Mouse (Mus musculus) megakaryocyte, embryonic 14.5 days (primary cell): ENCODE measurements around the gene Cox4i1. TPM values are rescaled to one million over a fixed set of nuclear protein-coding genes. Genes with fewer than 3 reads are reported as not detected.

Experiments
- H3K27me3 ChIP-seq: replicated peaks from 2 replicates; pipeline ENCODE3; 2012; ENCODE audit warnings: inconsistent platforms
- H3K36me3 ChIP-seq: replicated peaks from 2 replicates; pipeline ENCODE3; 2012; ENCODE audit warnings: low read length, inconsistent platforms, mixed read lengths
- H3K4me1 ChIP-seq: 2 replicates; pipeline ENCODE4 v1.6.1; 2012; ENCODE audit warnings: inconsistent platforms
- H3K4me3 ChIP-seq: replicated peaks from 2 replicates; pipeline ENCODE3; 2012; ENCODE audit warnings: moderate library complexity, mild to moderate bottlenecking, inconsistent platforms
- H3K9me3 ChIP-seq: 2 replicates; pipeline ENCODE4 v1.6.1; 2012; ENCODE audit warnings: inconsistent platforms
- FLI1 ChIP-seq: IDR thresholded peaks from 2 replicates; pipeline ENCODE4 v1.6.1; 2012; ENCODE audit warnings: low read length, inconsistent platforms, mixed read lengths
- GATA1 ChIP-seq: IDR thresholded peaks from 3 replicates; pipeline ENCODE4 v1.6.1; 2012; ENCODE audit warnings: mixed read lengths, low read length, inconsistent platforms, borderline replicate concordance
- polyA plus RNA-seq: library from polyadenylated mRNA; stranded (reverse); fragments of >175 nt; gene quantifications from 2 replicates; pipeline ENCODE4 v1.2.3, GENCODE M21; 2012; ENCODE audit warnings: low replicate concordance; ENCODE audit not compliant: insufficient read depth

Gene Cox4i1
- polyA plus RNA-seq, 1 experiment = 216 TPM

DNA sequence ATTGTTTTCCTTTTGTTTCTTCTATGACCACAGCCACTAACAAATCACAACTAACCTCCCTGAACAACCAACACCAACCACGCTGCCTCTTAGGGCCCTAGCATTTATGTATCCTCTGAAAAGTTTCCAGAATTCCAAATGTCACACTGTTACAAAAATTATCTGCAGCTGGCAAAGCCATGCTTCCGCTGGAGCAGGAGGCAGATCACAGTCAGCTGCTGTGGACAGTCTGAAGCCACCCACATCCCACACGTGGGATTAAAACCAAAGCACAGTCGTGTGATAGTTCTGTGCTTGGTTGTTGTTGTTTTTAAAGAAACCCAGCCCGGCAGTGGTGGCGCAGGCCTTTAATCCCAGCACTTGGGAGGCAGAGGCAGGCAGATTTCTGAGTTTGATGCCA is 31.1 kb downstream of the Cox4i1 start:
- Histone ChIP-seq H3K27me3 (peaks cover 46% of the 10 kb centered on the region), H3K4me3 (no peak overlapping the region), H3K9me3 (0 out of 2 replicates have a peak, but pooled peaks cover 6% of the 10 kb centered on the region), H3K4me1 (peaks cover 85% of the 10 kb centered on the region), H3K36me3 (no peaks in the 10 kb centered on the region)
- TF ChIP-seq GATA1 = no peak

DNA sequence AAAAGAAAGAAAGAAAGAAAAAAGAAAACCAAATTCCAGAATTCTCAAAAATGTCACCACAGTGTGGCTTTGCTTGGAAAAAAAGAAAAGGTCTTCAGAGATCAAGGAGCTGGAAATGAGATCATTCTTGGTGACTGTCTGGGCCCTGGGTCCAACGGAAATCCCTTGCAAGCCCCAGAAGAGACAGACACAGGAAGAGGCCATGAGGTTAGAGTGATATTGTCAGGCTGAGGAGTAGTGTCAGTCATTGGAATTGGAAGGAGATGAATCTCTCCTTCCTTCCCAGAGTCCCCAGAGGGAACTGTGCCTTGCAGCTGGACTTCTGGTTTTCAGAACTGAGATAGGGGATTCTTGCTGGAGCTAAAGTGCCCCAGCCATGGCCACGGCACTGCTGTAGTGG is 31.5 kb downstream of the Cox4i1 start:
- Histone ChIP-seq H3K36me3 (no peaks in the 10 kb centered on the region), H3K4me3 (peak overlapping the region; percentile 57), H3K9me3 (0 out of 2 replicates have a peak, but pooled peaks cover 6% of the 10 kb centered on the region), H3K27me3 (peaks cover 49% of the 10 kb centered on the region), H3K4me1 (peaks cover 80% of the 10 kb centered on the region)
- no peak for TF ChIP-seq FLI1
- TF ChIP-seq GATA1 = no peak

DNA sequence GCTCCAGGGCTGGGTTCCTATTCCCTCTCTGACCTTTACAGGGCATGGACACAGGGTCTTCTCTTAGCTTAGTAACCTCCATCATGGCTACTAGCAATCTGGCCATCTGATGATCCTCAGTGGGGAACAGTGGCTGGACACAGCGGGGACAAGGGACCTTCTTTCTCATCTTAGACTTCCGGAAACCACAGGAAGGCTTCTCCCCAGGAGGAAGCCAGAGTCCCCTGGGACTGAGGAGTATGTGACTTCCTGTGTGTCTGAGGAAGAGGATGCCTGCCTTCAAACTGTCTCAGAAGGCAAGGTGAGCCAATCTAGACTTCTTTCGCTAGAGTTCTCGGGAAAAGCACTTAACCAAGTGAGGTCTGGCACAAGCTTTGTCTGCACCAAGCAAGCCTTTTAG is 32.0 kb downstream of the Cox4i1 start:
- Histone ChIP-seq H3K27me3 (peaks cover 49% of the 10 kb centered on the region), H3K9me3 (0 out of 2 replicates have a peak, but pooled peaks cover 6% of the 10 kb centered on the region), H3K4me3 (peak overlapping the region; percentile 57), H3K36me3 (no peaks in the 10 kb centered on the region), H3K4me1 (peaks cover 76% of the 10 kb centered on the region)
- TF ChIP-seq GATA1 (no peak), FLI1 (no peak)

DNA sequence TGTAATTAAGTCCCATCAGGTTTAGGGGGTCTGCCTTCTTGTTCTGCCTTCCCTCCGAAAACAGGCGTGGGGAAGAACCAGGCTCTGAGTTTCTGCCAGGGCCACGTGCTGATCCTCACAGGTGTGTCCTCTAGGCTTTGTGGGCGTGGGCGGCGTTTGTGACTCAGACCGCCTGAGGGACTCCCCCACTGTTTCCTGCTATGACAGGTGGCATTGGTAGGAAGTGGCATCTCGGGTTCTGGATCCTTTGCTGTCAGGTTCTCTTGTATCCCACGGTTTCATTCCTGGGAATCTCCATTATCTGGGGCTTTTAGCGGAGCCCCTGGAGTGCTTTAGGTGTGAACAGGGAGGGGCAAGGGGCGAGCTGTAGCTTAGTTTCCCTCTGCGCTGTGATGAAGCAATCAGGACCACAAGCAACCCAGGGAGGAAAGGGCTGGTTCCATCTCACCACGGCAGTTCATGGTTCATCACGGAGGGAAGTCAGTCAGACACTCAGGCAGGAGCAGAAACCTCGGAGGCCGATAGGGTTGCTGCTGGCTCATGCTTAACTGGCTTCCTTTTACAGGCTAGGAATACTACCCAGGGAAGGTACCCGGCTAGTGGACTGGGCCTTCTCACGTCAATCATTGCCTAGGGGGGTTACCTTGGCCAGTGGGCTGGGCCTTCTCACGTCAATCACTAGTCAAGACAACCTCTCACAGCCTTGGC is 33.9 kb downstream of the Cox4i1 start:
- Histone ChIP-seq H3K4me3 (peak overlapping the region; percentile 23), H3K36me3 (no peaks in the 10 kb centered on the region), H3K27me3 (peaks cover 38% of the 10 kb centered on the region), H3K9me3 (0 out of 2 replicates have a peak, but pooled peaks cover 6% of the 10 kb centered on the region), H3K4me1 (peaks cover 67% of the 10 kb centered on the region)
- no peak for TF ChIP-seq FLI1
- no peak for TF ChIP-seq GATA1

DNA sequence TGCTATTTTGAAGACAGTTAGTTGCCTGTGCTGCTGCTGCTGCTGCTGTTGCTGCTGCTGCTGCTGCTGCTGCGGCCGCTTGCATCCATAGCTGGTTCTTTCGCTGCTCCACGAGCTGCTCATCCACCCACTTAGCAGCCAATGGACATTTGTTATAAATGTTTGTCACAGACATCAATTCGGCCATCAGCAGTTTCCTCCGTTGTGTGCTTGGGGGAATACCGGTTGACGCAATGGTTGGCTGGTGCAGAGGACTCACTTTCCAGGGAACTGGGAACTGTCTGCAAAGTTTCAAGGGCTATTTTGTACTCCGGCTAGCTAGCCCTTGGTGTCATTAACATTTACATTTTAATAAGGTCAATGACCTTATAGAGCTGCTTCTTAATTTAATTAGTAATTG is 36.2 kb downstream of the Cox4i1 start:
- Histone ChIP-seq H3K4me3 (no peak overlapping the region), H3K27me3 (peaks cover 35% of the 10 kb centered on the region), H3K36me3 (no peaks in the 10 kb centered on the region), H3K9me3 (no peaks in the 10 kb centered on the region), H3K4me1 (peaks cover 46% of the 10 kb centered on the region)
- no peak for TF ChIP-seq GATA1
- TF ChIP-seq FLI1 = no peak

DNA sequence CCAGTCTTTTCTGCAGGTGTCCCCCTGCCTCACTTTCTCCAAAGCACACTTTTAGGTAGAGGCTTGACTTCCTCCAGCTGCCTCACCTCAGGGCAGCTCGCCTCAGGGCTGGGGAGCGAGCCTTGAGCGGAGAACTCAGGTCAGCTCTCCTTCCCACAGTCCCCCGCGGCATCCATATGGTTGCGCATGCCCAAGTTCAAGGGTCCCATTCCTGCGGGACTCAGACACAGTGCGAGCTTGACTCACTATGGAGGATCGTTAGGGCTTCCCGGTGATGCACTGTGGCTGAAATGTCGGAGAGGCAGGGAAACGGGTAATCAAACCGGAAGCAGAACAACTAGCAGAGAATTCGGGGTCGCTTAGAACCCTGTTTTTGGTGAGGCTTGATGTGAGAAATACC is 37.1 kb downstream of the Cox4i1 start:
- Histone ChIP-seq H3K27me3 (peaks cover 31% of the 10 kb centered on the region), H3K36me3 (no peaks in the 10 kb centered on the region), H3K4me3 (no peak overlapping the region), H3K4me1 (peaks cover 47% of the 10 kb centered on the region), H3K9me3 (no peaks in the 10 kb centered on the region)
- TF ChIP-seq GATA1 = no peak
- TF ChIP-seq FLI1 = no peak

DNA sequence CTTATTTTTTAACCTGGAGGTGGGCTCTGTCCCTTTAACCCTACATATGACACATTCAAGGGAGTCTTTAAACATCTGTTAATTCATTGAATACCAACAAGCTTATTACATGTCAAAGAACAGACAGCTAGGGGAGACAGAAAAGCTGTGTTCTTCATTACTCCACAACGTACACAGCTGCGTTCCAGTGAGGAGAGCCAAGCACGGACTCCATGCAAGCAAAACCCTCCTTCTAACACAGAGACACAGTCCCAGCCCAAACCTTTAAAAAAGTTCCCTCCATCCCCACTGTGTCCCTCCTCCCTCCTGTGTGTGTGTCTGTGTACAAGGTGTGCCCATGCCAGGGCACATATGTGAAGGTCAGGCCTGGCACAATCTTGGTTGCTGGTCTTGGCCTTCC is 38.2 kb downstream of the Cox4i1 start:
- peaks cover 47% of the 10 kb centered on the region for H3K4me1 ChIP-seq
- no peak for TF ChIP-seq FLI1
- TF ChIP-seq GATA1 = no peak
- peaks cover 25% of the 10 kb centered on the region for H3K27me3 ChIP-seq
- no peaks in the 10 kb centered on the region for H3K9me3 ChIP-seq
- no peak overlapping the region for H3K4me3 ChIP-seq
- H3K36me3 ChIP-seq = no peaks in the 10 kb centered on the region

DNA sequence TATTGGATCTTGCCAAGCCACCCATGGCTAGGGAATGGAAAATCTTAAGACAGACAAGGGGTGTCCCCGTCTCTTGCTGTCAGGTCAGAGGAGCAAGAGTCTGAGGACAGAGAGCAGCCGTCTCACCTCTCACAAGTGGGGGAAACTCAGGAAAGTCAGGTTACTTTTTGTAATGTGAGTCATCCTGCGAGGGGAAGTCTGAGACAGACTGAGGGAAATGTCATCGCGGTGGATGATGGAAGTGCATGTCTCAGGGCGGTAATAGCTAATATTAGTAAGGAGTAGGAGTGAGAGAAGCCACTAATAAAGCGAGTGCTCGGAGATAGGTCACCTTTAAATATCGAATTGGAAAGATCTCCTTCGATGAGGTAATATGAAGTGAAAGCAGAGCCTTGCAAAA is 41.2 kb downstream of the Cox4i1 start:
- no peak for TF ChIP-seq FLI1
- TF ChIP-seq GATA1 = no peak
- no peaks in the 10 kb centered on the region for H3K9me3 ChIP-seq
- H3K4me1 ChIP-seq = peaks cover 34% of the 10 kb centered on the region
- H3K4me3 ChIP-seq = no peak overlapping the region
- H3K36me3 ChIP-seq = no peaks in the 10 kb centered on the region
- peaks cover 9% of the 10 kb centered on the region for H3K27me3 ChIP-seq

DNA sequence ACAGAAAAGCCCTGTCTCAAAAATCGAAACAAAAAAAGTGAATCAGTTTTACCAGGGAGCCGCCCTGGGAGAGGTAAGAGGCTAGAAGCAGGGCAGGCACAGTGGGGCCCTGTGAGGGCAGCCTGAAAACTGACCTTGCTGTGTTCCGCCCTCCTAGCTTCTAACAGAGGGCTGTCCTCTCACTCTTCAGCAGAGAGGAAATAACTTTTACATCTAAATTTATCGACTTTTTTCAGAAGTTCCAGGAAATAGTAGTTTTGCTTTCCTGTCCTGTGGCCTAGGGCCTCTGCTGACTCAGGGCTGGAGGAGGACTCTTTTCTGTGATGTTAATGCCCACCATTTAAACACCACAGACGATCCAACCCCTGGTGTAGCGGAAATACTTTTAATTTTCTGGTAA is 47.2 kb downstream of the Cox4i1 start:
- Histone ChIP-seq H3K4me3 (peak overlapping the region; percentile 69), H3K27me3 (peaks cover 3% of the 10 kb centered on the region), H3K4me1 (peaks cover 67% of the 10 kb centered on the region), H3K9me3 (no peaks in the 10 kb centered on the region), H3K36me3 (no peaks in the 10 kb centered on the region)
- TF ChIP-seq GATA1 = no peak
- TF ChIP-seq FLI1 = no peak

DNA sequence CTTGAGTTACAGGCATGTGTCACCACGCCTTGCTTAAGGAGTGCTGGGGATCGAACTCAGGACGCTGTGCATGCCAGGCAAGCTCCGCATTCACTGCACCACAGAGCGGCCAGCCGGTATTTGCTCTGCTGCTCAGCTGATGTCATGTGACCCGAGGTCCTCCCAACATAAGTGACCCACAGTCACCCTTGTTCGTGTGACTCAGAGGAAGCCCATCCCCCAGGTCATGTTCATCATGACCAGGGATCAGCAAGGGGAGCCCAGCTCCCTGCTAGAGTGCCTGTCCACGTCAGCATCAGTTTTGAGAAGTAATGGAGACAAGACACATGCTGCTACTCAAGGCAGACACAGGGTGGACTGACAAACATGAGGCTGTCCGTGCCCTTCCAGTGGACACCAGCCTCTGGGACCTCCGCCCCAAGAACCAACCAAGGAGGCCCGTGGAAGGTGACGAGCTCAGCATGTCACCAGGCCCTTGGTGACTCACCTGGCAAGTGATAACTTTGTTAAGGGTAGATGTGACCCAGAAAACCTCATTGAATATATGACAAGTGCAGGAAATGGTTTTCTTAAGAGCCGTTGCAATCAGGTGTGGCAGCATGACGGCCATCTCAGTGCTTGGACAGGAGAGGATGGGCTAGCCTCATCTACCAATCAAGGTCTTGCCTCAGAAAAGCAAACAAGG is 48.1 kb downstream of the Cox4i1 start:
- peaks cover 58% of the 10 kb centered on the region for H3K4me1 ChIP-seq

More for the DNA sequence above, 48.1 kb downstream of the Cox4i1 start:
- no peaks in the 10 kb centered on the region for H3K36me3 ChIP-seq
- H3K9me3 ChIP-seq = peaks cover 3% of the 10 kb centered on the region; the same call in 1 of the 2 replicates
- peak overlapping the region; percentile 80 for H3K4me3 ChIP-seq
- TF ChIP-seq GATA1 (no peak), FLI1 (no peak)
- H3K27me3 ChIP-seq = peaks cover 6% of the 10 kb centered on the region
